Mouse (Mus musculus) CH12.LX (cell line): ENCODE measurements around the gene Vwa3b. TPM values are rescaled to one million over a fixed set of nuclear protein-coding genes. Genes with fewer than 3 reads are reported as not detected.

ENCODE experiments used
- DNase-seq: peaks from one replicate; pipeline ENCODE4 v3.0.0-alpha.2; 2013; ENCODE audit errors: extremely low read depth
- H3K27ac ChIP-seq: 2 replicates; pipeline ENCODE4 v1.5.1; 2012; ENCODE audit warnings: low read depth, mild to moderate bottlenecking, control low read depth, moderate library complexity; ENCODE audit not compliant: insufficient read depth
- H3K27me3 ChIP-seq: replicated peaks from 2 replicates; pipeline ENCODE3; 2012; ENCODE audit warnings: inconsistent platforms
- H3K36me3 ChIP-seq, 2 experiments: replicated peaks in 1 of 2; 2 replicates each; pipeline versions ENCODE3 to v1.6.1; 2012; ENCODE audit warnings: inconsistent platforms in 1 of 2, low read length in 1 of 2, mild to moderate bottlenecking in 1 of 2, mixed read lengths in 1 of 2, moderate library complexity in 1 of 2; ENCODE audit not compliant: control insufficient read depth in 1 of 2, insufficient read depth in 1 of 2
- H3K4me1 ChIP-seq, 2 experiments: 2 replicates each; pipeline ENCODE4 v1.6.1; 2012; ENCODE audit warnings: inconsistent platforms in 1 of 2, moderate library complexity in 1 of 2; ENCODE audit not compliant: insufficient read depth in 2 of 2, control insufficient read depth in 1 of 2
- H3K4me2 ChIP-seq: 2 replicates; pipeline ENCODE4 v1.6.1; 2012; ENCODE audit warnings: low read depth, mild to moderate bottlenecking, control low read depth; ENCODE audit not compliant: poor library complexity, insufficient read depth, severe bottlenecking
- H3K4me3 ChIP-seq, 3 experiments: fragments of 150-350 bp in 1 of 3; sonication (generic) in 1 of 3; replicated peaks in 1 of 3; 2 replicates each; pipeline versions ENCODE3 to v1.5.1; 2011 to 2012; ENCODE audit warnings: low read depth in 2 of 3, low read length in 2 of 3, mild to moderate bottlenecking in 2 of 3, moderate library complexity in 2 of 3, control low read depth in 1 of 3, improper control_type of control experiment in 1 of 3, inconsistent platforms in 1 of 3, mixed read lengths in 1 of 3; ENCODE audit not compliant: poor library complexity in 1 of 3
- H3K79me2 ChIP-seq: replicated peaks from 2 replicates; pipeline ENCODE4 v1.6.1; 2012; ENCODE audit warnings: mild to moderate bottlenecking, moderate library complexity; ENCODE audit not compliant: control insufficient read depth, poor library complexity, insufficient read depth, severe bottlenecking; ENCODE audit errors: extremely low read depth
- H3K9ac ChIP-seq: 2 replicates; pipeline ENCODE4 v1.6.1; 2012; ENCODE audit warnings: low read depth, mild to moderate bottlenecking, control low read depth, moderate library complexity; ENCODE audit not compliant: insufficient read depth
- H3K9me3 ChIP-seq: replicated peaks from 2 replicates; pipeline ENCODE3; 2012; ENCODE audit warnings: low read length, inconsistent platforms, mixed read lengths
- BHLHE40 ChIP-seq: IDR thresholded peaks from 2 replicates; pipeline ENCODE4 v1.6.1; 2011; ENCODE audit warnings: mild to moderate bottlenecking, low read depth, low read length, improper control_type of control experiment
- CHD1 ChIP-seq: IDR thresholded peaks from 2 replicates; pipeline ENCODE4 v1.6.1; 2012; ENCODE audit warnings: low read depth, low read length, improper control_type of control experiment, inconsistent platforms
- CTCF ChIP-seq, 2 experiments: IDR thresholded peaks in 1 of 2; conservative IDR thresholded peaks in 1 of 2; 2 replicates each; pipeline ENCODE4 v1.5.1; 2011 to 2012; ENCODE audit warnings: low read depth in 2 of 2, low read length in 2 of 2, improper control_type of control experiment in 1 of 2, inconsistent platforms in 1 of 2, mild to moderate bottlenecking in 1 of 2, moderate library complexity in 1 of 2
- EP300 ChIP-seq: IDR thresholded peaks from 2 replicates; pipeline ENCODE4 v1.6.1; 2011; ENCODE audit warnings: low read length, improper control_type of control experiment
- ETS1 ChIP-seq: conservative IDR thresholded peaks from 2 replicates; pipeline ENCODE4 v1.6.1; 2012; ENCODE audit warnings: low read depth, mild to moderate bottlenecking, inconsistent platforms, low read length, improper control_type of control experiment, moderate library complexity
- GABPA ChIP-seq: IDR thresholded peaks from 2 replicates; pipeline ENCODE4 v1.6.1; 2012; ENCODE audit warnings: low read depth, low read length, improper control_type of control experiment, inconsistent platforms; ENCODE audit not compliant: insufficient replicate concordance
- HCFC1 ChIP-seq: IDR thresholded peaks from 2 replicates; pipeline ENCODE4 v1.6.1; 2012; ENCODE audit warnings: low read depth, mild to moderate bottlenecking, inconsistent platforms, low read length, improper control_type of control experiment
- JUN ChIP-seq: IDR thresholded peaks from 2 replicates; pipeline ENCODE4 v1.6.1; 2011; ENCODE audit warnings: low read depth, mild to moderate bottlenecking, low read length, improper control_type of control experiment, moderate library complexity; ENCODE audit not compliant: insufficient read depth
- JUND ChIP-seq: conservative IDR thresholded peaks from 2 replicates; pipeline ENCODE4 v1.6.1; 2011; ENCODE audit warnings: low read depth, low read length, improper control_type of control experiment
- KAT2A ChIP-seq: IDR thresholded peaks from 2 replicates; pipeline ENCODE4 v1.6.1; 2012; ENCODE audit warnings: low read length, improper control_type of control experiment, inconsistent platforms; ENCODE audit not compliant: insufficient replicate concordance
- MAFK ChIP-seq: IDR thresholded peaks from 2 replicates; pipeline ENCODE4 v1.6.1; 2011; ENCODE audit warnings: low read length, improper control_type of control experiment; ENCODE audit not compliant: insufficient replicate concordance
- MAZ ChIP-seq: IDR thresholded peaks from 2 replicates; pipeline ENCODE4 v1.6.1; 2012; ENCODE audit warnings: low read depth, mild to moderate bottlenecking, inconsistent platforms, low read length, improper control_type of control experiment, moderate library complexity
- MEF2A ChIP-seq: IDR thresholded peaks from 2 replicates; pipeline ENCODE4 v1.6.1; 2014; ENCODE audit warnings: low read depth, mild to moderate bottlenecking, inconsistent platforms, low read length, improper control_type of control experiment, borderline replicate concordance
- MXI1 ChIP-seq: IDR thresholded peaks from 2 replicates; pipeline ENCODE4 v1.6.1; 2011; ENCODE audit warnings: mild to moderate bottlenecking, low read depth, low read length, improper control_type of control experiment
- MYC ChIP-seq: IDR thresholded peaks from 2 replicates; pipeline ENCODE4 v1.6.1; 2011; ENCODE audit warnings: low read depth, mild to moderate bottlenecking, improper control_type of control experiment, low read length
- NELFE ChIP-seq: IDR thresholded peaks from 2 replicates; pipeline ENCODE4 v1.6.1; 2011; ENCODE audit warnings: low read depth, low read length, improper control_type of control experiment
- NRF1 ChIP-seq: IDR thresholded peaks from 2 replicates; pipeline ENCODE4 v1.6.1; 2014; ENCODE audit warnings: low read depth, mild to moderate bottlenecking, inconsistent platforms, low read length, improper control_type of control experiment, moderate library complexity
- PAX5 ChIP-seq: IDR thresholded peaks from 2 replicates; pipeline ENCODE4 v1.6.1; 2012; ENCODE audit warnings: low read length, inconsistent platforms, mixed read lengths
- POLR2A ChIP-seq: IDR thresholded peaks from 2 replicates; pipeline ENCODE4 v1.6.1; 2011; ENCODE audit warnings: low read depth, mild to moderate bottlenecking, improper control_type of control experiment, low read length
- POLR2AphosphoS2 ChIP-seq: IDR thresholded peaks from 2 replicates; pipeline ENCODE4 v1.6.1; 2011; ENCODE audit warnings: low read depth, low read length, improper control_type of control experiment
- RAD21 ChIP-seq: IDR thresholded peaks from 2 replicates; pipeline ENCODE4 v1.6.1; 2011; ENCODE audit warnings: low read depth, mild to moderate bottlenecking, low read length, improper control_type of control experiment, moderate library complexity
- RCOR1 ChIP-seq: conservative IDR thresholded peaks from 2 replicates; pipeline ENCODE4 v1.6.1; 2012; ENCODE audit warnings: low read depth, mild to moderate bottlenecking, inconsistent platforms, low read length, improper control_type of control experiment
- SMC3 ChIP-seq: IDR thresholded peaks from 2 replicates; pipeline ENCODE4 v1.6.1; 2011; ENCODE audit warnings: low read depth, low read length, improper control_type of control experiment
- TBP ChIP-seq: conservative IDR thresholded peaks from 2 replicates; pipeline ENCODE4 v1.6.1; 2011; ENCODE audit warnings: low read depth, low read length, improper control_type of control experiment
- TCF12 ChIP-seq: IDR thresholded peaks from 2 replicates; pipeline ENCODE4 v1.6.1; 2014; ENCODE audit warnings: low read depth, mild to moderate bottlenecking, inconsistent platforms, low read length, improper control_type of control experiment
- USF1 ChIP-seq: IDR thresholded peaks from 2 replicates; pipeline ENCODE4 v1.6.1; 2014; ENCODE audit warnings: low read depth, mild to moderate bottlenecking, inconsistent platforms, low read length, improper control_type of control experiment
- USF2 ChIP-seq: conservative IDR thresholded peaks from 2 replicates; pipeline ENCODE4 v1.6.1; 2011; ENCODE audit warnings: low read depth, low read length, improper control_type of control experiment
- ZC3H11A ChIP-seq: IDR thresholded peaks from 2 replicates; pipeline ENCODE4 v1.6.1; 2012; ENCODE audit warnings: low read depth, mild to moderate bottlenecking, inconsistent platforms, low read length, improper control_type of control experiment
- ZMIZ1 ChIP-seq: IDR thresholded peaks from 2 replicates; pipeline ENCODE4 v1.6.1; 2012; ENCODE audit warnings: low read depth, mild to moderate bottlenecking, inconsistent platforms, low read length, improper control_type of control experiment
- ZNF384 ChIP-seq: IDR thresholded peaks from 2 replicates; pipeline ENCODE4 v1.6.1; 2012; ENCODE audit warnings: low read depth, low read length, improper control_type of control experiment, inconsistent platforms
- dilution Hi-C: fragments of 300-500 bp; cut with MboI; formaldehyde crosslinking; loops from 2 replicates; pipeline ENCODE4 v1.14.3; 2020; ENCODE audit warnings: low sequenced_read_pairs; ENCODE audit not compliant: extremely low pct_unique_long_range_greater_than_20kb, extremely low pct_ligation_motif_present
- in situ Hi-C: fragments of 300-500 bp; cut with MboI; formaldehyde crosslinking; loops from 3 replicates; pipeline ENCODE4 v1.14.3; 2019; ENCODE audit warnings: low sequenced_read_pairs, low pct_ligation_motif_present, low pct_unique_long_range_greater_than_20kb, mixed read lengths
- polyA plus RNA-seq: library from polyadenylated mRNA; unstranded; fragments of >175 nt; gene quantifications from 2 replicates; pipeline ENCODE4 v1.2.1, GENCODE M21; 2012; ENCODE audit warnings: low read depth; ENCODE audit not compliant: insufficient read length
- total RNA-seq, 2 experiments: library from RNA; depleted of rRNA; stranded (reverse); fragments of 300-350 nt in 1 of 2; fragments of >200 nt in 1 of 2; gene quantifications; 2 replicates each; pipeline ENCODE4 v1.2.3; 2012 to 2014

Vwa3b gene
- total and polyA plus RNA-seq, 3 experiments = not detected

GRCm38 (mm10) chr1:37166066-37166465 lies 139.7 kb downstream of the Vwa3b start:
- H3K9me3 ChIP-seq = peaks cover 11% of the 10 kb centered on the region
- H3K36me3 ChIP-seq = no peaks in the 10 kb centered on the region
- dilution Hi-C loops = no loop called here
- DNase-seq = no peak
- H3K4me3 ChIP-seq = no peak overlapping the region
- no peaks in the 10 kb centered on the region for H3K27me3 ChIP-seq
- in situ Hi-C loops = no loop called here
- TF ChIP-seq POLR2AphosphoS2 (no peak), JUN (no peak), EP300 (no peak), POLR2A (no peak), RCOR1 (no peak), TBP (no peak), KAT2A (no peak), ZMIZ1 (no peak), USF1 (no peak), TCF12 (no peak), MEF2A (no peak), NRF1 (no peak), CTCF (conservative IDR thresholded peaks at IDR 0.05 in 1 of 2, IDR thresholded peaks at IDR 0.05 in 1 of 2; ENCODE audit: low read depth in 2 of 2, low read length in 2 of 2) (no peak), RAD21 (no peak), MXI1 (no peak), MYC (no peak), BHLHE40 (no peak), ZNF384 (no peak), ETS1 (no peak), PAX5 (no peak)
- no peaks in the 10 kb centered on the region for H3K4me1 ChIP-seq
- no peaks in the 10 kb centered on the region for H3K79me2 ChIP-seq
- H3K27ac ChIP-seq = no peak overlapping the region
- H3K9ac ChIP-seq = no peak overlapping the region
- no peak overlapping the region for H3K4me2 ChIP-seq

DNA sequence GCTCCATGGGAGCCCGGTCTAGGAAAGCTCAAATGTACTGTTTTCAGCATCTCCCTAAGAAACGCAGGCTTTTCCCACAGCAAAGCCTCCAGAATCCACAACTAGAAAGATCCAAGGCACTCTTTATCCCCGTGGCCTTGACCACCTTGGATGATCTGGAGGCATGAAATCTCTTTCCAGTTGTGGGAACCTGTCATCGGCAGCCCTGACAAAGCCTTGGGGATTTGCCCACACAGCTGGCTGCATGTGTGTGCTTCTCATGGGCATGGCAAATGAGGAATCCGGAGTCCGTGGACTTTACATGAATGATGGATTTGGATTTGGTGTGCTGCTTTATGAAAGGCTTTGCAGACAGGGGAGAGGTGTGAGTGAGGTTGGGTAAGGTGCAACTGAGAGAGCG lies 141.5 kb downstream of the Vwa3b start:
- in situ Hi-C loops (no loop called here), dilution Hi-C loops (no loop called here)
- Histone ChIP-seq H3K27ac (no peak overlapping the region), H3K79me2 (no peaks in the 10 kb centered on the region), H3K36me3 (no peaks in the 10 kb centered on the region), H3K4me2 (no peak overlapping the region), H3K4me3 (no peak overlapping the region), H3K9ac (no peak overlapping the region), H3K27me3 (no peaks in the 10 kb centered on the region), H3K9me3 (peaks cover 5% of the 10 kb centered on the region), H3K4me1 (no peaks in the 10 kb centered on the region)
- no peak for DNase-seq
- TF ChIP-seq NRF1 (no peak), POLR2AphosphoS2 (no peak), ZC3H11A (no peak), CHD1 (no peak), RAD21 (no peak), MAZ (no peak), HCFC1 (no peak), NELFE (no peak), JUND (no peak), USF2 (no peak), ZNF384 (no peak), MAFK (no peak), SMC3 (no peak), MXI1 (no peak), TCF12 (no peak), GABPA (no peak)
